Mouse (Mus musculus) hindbrain, embryonic 12.5 days (tissue): ENCODE measurements at regions not wholly inside any gene's neighbourhood (a gene's known extent, or its start where the extent isn't known, plus 50 kb on each side); places are given as distances from the start of the nearest gene placed in this dataset.
"Not testable (repeated sequence)": the region's sequence is repeated elsewhere in the genome, so short reads cannot be mapped to it uniquely, and the experiment has no call there.

Source experiments
- ATAC-seq: fragments of 200-750 bp; cut with Nextera tagmentation; 2 replicates; pipeline ENCODE4 v1.8.0; 2017; ENCODE audit warnings: moderate TSS enrichment; ENCODE audit not compliant: low FRiP score
- H3K27ac ChIP-seq: fragments of 300-500 bp; sonication (generic); 2 replicates; pipeline ENCODE4 v1.5.1; 2016; ENCODE audit warnings: mild to moderate bottlenecking
- H3K27me3 ChIP-seq: fragments of 300-500 bp; sonication (generic); 2 replicates; pipeline ENCODE4 v1.6.1; 2016; ENCODE audit warnings: mild to moderate bottlenecking
- H3K36me3 ChIP-seq: fragments of 300-500 bp; sonication (generic); 2 replicates; pipeline ENCODE4 v1.6.1; 2016; ENCODE audit warnings: mild to moderate bottlenecking
- H3K4me1 ChIP-seq: fragments of 300-500 bp; sonication (generic); 2 replicates; pipeline ENCODE4 v1.6.1; 2016
- H3K4me2 ChIP-seq: fragments of 300-500 bp; sonication (generic); replicated peaks from 2 replicates; pipeline ENCODE4 v1.6.1; 2016; ENCODE audit warnings: mild to moderate bottlenecking
- H3K4me3 ChIP-seq: fragments of 300-500 bp; sonication (generic); 2 replicates; pipeline ENCODE4 v1.5.1; 2016; ENCODE audit warnings: mild to moderate bottlenecking
- H3K9ac ChIP-seq: fragments of 300-500 bp; sonication (generic); 2 replicates; pipeline ENCODE4 v1.6.1; 2016; ENCODE audit warnings: mild to moderate bottlenecking, moderate library complexity
- H3K9me3 ChIP-seq: fragments of 300-500 bp; sonication (generic); replicated peaks from 2 replicates; pipeline ENCODE4 v1.6.1; 2016; ENCODE audit warnings: mild to moderate bottlenecking
- WGBS: fragments of 180-500 bp; shearing (Covaris S2); methylation state at CpG from one replicate; pipeline ENCODE4 v1.1.7; 2016; 5-methylcytosine and 5-hydroxymethylcytosine counted together

DNA sequence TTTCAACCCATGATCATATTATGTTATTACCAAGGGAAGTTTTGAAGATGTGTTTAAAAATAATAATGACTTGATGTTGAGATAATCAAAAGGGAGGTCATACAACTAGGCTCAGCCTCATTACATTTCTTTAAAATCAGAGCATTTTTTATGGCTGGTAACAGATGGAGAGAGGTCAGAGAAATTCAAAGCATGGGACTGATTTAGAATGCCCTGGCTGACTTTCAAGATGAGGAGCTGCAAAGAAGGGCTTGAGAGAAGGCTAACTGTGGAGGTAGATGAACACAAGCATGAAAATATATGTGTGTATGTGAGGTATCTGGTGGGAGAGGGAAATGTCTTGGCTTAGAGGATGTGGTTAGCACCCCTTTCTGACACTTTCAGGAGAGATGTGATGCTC, 502.6 kb upstream of the Gdi2 start:
- not testable (repeated sequence) for H3K9ac ChIP-seq, H3K4me2 ChIP-seq, H3K9me3 ChIP-seq, ATAC-seq, H3K4me1 ChIP-seq, H3K27me3 ChIP-seq, H3K27ac ChIP-seq, H3K4me3 ChIP-seq, H3K36me3 ChIP-seq

DNA sequence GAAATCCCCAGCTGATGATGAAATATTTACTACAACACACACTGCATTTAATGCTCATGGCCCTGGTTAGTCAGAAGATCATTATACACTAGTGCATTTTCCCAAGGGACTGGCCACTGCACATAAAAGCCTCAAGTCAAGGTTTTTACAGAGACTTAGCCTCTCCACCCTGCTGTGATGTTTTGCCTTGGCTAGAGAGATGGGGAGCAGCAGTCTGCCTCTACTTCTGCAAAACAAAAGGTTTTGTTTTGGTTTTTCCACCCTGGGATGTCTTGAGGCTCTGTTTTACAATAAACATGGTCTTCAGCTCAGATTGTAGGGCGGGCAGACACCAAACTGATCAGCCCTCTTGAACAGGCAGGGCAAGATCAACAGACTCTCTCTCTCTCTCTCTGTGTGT, 500.9 kb upstream of the Gdi2 start:
- not testable (repeated sequence) for H3K27ac ChIP-seq, H3K9me3 ChIP-seq, H3K27me3 ChIP-seq, H3K4me3 ChIP-seq, H3K9ac ChIP-seq, H3K4me1 ChIP-seq, H3K36me3 ChIP-seq, H3K4me2 ChIP-seq
- ATAC-seq, result peak; percentile 16; the same call in 1 of the 2 replicates
- 23% methylated on average over 1 of the region's 1 CpGs for WGBS

DNA sequence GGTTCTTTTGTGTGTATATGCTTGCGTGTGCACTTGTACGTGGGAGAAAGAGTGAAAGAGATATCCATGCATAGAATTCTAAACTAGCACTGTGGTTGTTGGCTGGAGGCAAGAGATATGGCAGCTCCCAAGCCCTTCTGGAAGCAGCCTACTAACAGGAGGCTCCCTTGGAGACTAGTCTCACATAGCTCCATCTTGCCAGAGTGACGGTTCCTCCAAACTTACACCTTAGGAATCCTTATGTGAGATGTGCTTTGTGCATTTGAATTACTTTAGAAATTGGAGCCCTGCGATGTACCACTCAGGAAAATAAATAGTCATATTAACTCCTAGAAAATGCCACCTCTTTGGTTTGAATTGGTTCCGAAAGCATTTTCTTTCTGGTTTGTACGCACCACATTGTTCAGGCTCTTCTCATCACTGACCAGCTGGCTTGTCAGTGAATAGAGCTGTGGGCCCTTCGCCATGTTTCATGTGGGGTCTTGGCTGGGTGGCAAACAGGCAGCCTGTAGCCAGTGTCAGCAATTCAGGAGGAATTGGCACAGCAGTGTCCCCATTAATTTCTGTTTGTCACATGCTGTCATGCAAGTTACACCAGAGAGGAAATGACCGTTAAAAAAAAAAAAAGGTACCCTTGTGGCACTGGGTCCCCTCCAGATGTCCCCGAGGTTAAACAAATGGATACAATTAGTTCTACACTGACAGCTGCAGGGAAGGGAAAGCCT, 491.3 kb upstream of the Gdi2 start:
- ATAC-seq, H3K27ac ChIP-seq, H3K4me2 ChIP-seq, H3K9me3 ChIP-seq, H3K4me3 ChIP-seq, H3K9ac ChIP-seq, H3K27me3 ChIP-seq, H3K4me1 ChIP-seq, H3K36me3 ChIP-seq: not testable (repeated sequence)
- WGBS, result 78% methylated on average over 9 of the region's 9 CpGs

DNA sequence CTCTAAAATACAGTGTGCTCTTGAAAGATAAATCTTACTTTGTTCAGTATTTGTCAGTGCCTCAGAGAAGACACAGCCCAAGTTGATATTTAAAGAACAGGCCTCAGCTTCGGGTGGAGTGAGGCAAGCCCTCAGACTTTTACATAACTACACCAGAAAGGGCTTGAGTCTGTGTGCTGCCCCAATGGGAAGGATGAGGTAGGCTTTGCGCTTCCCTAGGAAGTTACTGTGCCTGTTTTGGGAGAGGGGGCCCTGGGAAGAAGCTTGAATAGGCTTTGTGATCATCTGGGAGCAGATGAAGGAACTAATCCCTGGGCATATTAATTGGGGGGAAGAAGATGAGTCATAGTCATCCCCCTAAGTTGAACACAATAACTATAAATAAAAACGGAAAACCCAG, 454.4 kb upstream of the Gdi2 start:
- H3K4me1 ChIP-seq, H3K4me3 ChIP-seq, H3K9me3 ChIP-seq, H3K27ac ChIP-seq, ATAC-seq, H3K4me2 ChIP-seq, H3K36me3 ChIP-seq, H3K9ac ChIP-seq, H3K27me3 ChIP-seq: not testable (repeated sequence)
- 78% methylated on average over 3 of the region's 3 CpGs for WGBS

DNA sequence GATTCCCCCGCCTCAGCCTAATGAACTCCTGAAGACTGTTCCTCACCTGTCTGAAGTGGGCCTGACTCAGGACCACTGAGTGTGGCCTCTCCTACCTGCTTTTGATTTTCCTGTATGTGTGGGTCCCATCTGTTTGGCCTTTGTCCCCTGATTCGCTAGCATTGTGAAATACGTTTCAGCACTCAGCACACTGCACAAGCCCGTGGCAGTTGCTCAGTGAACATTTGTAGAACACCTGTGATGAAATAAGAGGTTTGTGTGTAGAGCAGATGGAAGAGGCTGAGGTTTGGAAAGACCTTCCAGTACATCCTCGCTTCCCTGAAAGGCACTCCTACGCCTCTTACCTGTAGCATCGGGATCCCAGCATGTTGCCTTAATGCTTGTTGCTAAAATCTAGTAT, 447.9 kb upstream of the Gdi2 start:
- not testable (repeated sequence) for H3K27ac ChIP-seq, H3K4me2 ChIP-seq, H3K9me3 ChIP-seq, ATAC-seq, H3K36me3 ChIP-seq, H3K4me1 ChIP-seq, H3K9ac ChIP-seq, H3K27me3 ChIP-seq, H3K4me3 ChIP-seq
- 84% methylated on average over 7 of the region's 7 CpGs for WGBS

DNA sequence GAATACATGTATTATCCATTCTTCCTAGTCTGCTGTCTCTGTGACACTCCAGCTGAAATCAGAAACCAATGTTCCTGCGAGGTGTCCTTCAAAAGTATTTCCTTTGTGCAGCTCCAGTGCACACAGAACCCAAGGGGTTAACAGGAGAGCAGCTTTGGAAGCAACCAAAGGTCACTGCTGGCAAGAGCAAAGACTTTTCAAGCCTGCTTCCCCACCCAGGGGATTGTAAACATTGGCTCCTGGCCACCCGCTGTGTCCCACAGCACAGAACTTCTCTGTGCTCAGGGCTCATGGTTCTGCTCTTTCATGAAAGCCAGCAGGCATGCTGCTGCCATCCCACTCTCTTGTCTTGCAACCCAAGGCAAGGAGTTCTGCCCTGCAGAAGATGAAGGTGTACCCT, 431.3 kb upstream of the Gdi2 start:
- H3K36me3 ChIP-seq, H3K4me1 ChIP-seq, H3K27ac ChIP-seq, H3K4me3 ChIP-seq, ATAC-seq, H3K9me3 ChIP-seq, H3K9ac ChIP-seq, H3K27me3 ChIP-seq, H3K4me2 ChIP-seq: not testable (repeated sequence)
- 29% methylated on average over 2 of the region's 2 CpGs for WGBS

DNA sequence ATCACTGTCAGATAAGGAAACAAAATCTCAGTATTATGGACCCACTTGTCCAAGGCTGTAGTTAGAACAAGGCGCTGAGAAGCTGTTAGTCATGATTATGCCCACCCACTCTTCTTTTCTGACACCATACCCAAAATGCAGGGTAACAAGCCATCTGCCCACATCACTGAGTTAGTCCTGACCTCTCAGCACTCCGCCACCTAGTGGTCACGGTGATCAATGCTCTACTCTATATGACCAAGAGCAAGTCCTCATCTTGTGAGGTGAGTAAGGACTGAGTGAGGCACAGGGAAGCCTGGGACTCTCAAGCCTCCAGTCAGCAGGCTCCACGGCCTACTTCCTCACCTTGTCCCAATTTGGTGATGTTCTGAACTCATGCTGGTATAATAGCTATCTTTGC, 409.7 kb upstream of the Gdi2 start:
- 24% methylated on average over 4 of the region's 4 CpGs for WGBS
- not testable (repeated sequence) for ATAC-seq, H3K9ac ChIP-seq, H3K4me2 ChIP-seq, H3K9me3 ChIP-seq, H3K27ac ChIP-seq, H3K4me1 ChIP-seq, H3K27me3 ChIP-seq, H3K36me3 ChIP-seq, H3K4me3 ChIP-seq

DNA sequence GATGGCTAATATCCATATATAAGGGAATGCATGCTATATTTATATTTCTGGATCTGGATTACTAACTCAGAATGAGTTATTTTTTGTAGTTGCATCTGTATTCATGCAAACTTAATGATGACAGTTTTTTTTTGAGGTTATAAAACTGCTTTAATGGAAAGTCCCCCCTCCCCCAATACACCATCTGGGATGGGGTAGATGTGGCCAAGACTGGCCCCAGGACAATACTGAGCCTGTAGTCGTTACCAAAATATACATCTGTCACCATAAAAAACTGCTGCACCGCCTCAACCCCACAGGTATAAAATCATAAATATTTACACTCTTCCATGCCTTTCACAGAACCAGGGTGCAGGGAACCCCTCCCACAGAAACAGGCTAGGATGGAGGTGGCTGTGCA, 400.6 kb upstream of the Gdi2 start:
- not testable (repeated sequence) for H3K4me2 ChIP-seq, H3K9ac ChIP-seq, ATAC-seq, H3K36me3 ChIP-seq, H3K27ac ChIP-seq, H3K4me1 ChIP-seq, H3K4me3 ChIP-seq, H3K27me3 ChIP-seq
- WGBS, result 78% methylated on average over 2 of the region's 2 CpGs
- H3K9me3 ChIP-seq, result peaks cover 13% of the 10 kb centered on the region

DNA sequence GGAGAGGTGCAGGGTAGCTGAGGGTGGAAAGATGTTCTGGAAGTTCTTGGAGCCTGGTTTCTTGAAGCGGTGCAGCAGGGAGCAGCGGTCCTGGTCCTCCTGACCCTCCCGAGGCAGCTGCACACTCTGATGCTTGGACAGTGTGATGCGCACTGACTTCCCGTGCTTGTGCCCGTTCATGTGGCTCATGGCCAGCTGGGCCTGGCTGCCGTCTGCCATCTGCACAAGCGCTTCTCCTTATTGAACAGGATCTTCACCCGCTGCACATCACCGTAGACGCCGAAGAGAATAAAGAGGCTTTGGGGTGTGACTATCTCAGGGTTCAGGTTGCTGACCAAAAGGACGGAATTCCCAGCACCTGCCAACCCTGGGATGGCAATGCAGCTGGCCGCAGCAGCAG, 399.2 kb upstream of the Gdi2 start:
- H3K4me3 ChIP-seq, result no peak overlapping the region
- 95% methylated on average over 14 of the region's 14 CpGs for WGBS

DNA sequence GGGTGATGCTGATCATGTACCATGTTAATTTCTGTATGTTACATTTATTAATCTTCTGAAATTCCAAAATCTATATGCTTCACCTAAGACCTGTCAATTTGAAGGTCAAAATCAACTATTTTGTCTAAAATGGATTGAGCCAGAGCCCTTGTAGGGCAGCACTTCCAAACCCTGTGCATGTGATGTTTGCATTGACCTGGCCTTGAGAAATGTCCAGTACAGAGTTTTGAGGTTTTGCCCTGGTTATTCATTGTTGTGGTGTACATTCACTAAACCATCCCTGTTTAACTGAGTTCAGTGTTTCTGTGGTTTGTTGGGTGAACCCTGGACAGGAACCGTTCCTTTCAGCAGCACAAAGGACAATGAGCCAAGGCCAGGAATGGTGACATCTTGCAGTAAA, 392.4 kb upstream of the Gdi2 start:
- H3K9me3 ChIP-seq, H3K4me2 ChIP-seq, H3K27me3 ChIP-seq, H3K36me3 ChIP-seq, H3K9ac ChIP-seq, ATAC-seq, H3K4me1 ChIP-seq, H3K27ac ChIP-seq, H3K4me3 ChIP-seq: not testable (repeated sequence)
- WGBS, result 85% methylated on average over 1 of the region's 1 CpGs

More for the DNA sequence above, 399.2 kb upstream of the Gdi2 start:
- H3K9ac ChIP-seq, result no peak overlapping the region
- no peaks in the 10 kb centered on the region for H3K36me3 ChIP-seq
- no peaks in the 10 kb centered on the region for H3K4me1 ChIP-seq
- no peak overlapping the region for H3K4me2 ChIP-seq
- peaks cover 13% of the 10 kb centered on the region for H3K9me3 ChIP-seq
- no peak for ATAC-seq
- no peaks in the 10 kb centered on the region for H3K27me3 ChIP-seq
- no peak overlapping the region for H3K27ac ChIP-seq
